Mouse (Mus musculus): ENCODE results near the gene Prkag2. TPM values are rescaled to one million over a fixed set of nuclear protein-coding genes. Genes with fewer than 3 reads are reported as not detected.

The Prkag2 gene
- polyA plus RNA-seq, 1 experiment: 103 TPM

DNA sequence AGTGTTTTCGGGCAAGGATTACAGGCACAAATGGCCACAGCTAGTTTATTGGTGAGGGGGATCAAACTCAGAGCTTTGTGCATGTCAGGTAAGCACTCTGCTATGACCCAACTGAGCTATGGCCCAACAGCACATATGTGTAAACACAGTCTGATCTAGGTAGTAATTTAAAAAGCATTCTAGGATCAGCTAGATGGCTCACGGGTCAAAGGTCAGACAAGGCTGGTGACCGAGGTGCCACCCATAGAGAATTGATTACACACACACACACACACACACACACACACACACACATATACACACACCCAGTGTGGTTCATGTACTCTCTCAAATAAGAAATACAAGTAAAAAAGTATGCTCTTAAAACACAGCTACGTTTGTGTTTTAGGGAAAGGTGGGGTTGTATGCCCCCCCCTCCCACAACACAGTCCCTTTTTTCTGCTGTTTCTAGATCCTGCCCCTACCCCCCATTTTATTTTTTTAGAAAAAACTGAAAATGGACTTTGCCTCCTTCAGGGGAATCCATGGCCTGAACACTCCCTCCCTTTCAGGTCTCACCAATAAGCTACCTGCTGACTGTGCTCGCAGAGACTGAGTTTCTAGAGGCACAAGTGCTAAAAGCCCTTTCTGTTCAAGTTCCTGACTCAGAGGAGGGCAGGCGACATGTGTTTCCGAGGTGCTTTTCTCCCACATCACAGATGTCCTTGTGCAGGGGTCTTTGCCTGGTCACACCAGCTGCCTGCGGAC, 169.4 kb downstream of the Prkag2 start:
- Histone ChIP-seq H3K4me1 (ENCODE audit: control insufficient read depth, insufficient read depth, low read length) (no peaks in the 10 kb centered on the region), H3K27ac (ENCODE audit: insufficient read depth, low read length) (no peak overlapping the region), H3K4me3 (ENCODE audit: insufficient read depth, low read length) (no peak overlapping the region)
- TF ChIP-seq POLR2A (IDR thresholded peaks at IDR 0.05; ENCODE audit: extremely low read depth, insufficient read depth, low read length) (no peak), CTCF (IDR thresholded peaks at IDR 0.05; ENCODE audit: extremely low read depth, insufficient read depth, low read length) (no peak)

DNA sequence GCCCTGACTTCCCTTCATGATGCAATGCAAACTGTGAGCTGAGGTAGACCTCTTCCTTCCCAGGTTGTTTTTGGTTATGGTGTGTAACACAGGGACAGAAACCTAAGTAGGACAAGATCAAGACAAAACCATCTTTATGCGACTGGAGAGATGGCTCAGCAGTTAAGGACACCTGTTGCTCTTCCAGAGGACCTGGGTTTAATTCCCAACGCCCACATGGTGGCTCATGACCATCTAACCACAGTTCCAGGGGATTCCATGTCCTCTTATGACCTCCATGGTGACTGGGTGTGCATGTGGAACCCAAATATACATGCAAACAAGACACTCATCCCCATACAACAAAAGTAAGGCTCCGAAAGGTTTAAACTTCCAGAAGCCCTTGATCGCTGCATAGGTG, 171.6 kb downstream of the Prkag2 start:
- Histone ChIP-seq H3K4me3 (ENCODE audit: insufficient read depth, low read length) (no peak overlapping the region), H3K4me1 (ENCODE audit: control insufficient read depth, insufficient read depth, low read length) (no peaks in the 10 kb centered on the region), H3K27ac (ENCODE audit: insufficient read depth, low read length) (no peak overlapping the region)
- TF ChIP-seq POLR2A (IDR thresholded peaks at IDR 0.05; ENCODE audit: extremely low read depth, insufficient read depth, low read length) (no peak), CTCF (IDR thresholded peaks at IDR 0.05; ENCODE audit: extremely low read depth, insufficient read depth, low read length) (no peak)

GRCm38 (mm10) chr5:24927706-24928105, 172.7 kb downstream of the Prkag2 start:
- H3K4me1 ChIP-seq (ENCODE audit: control insufficient read depth, insufficient read depth, low read length): no peaks in the 10 kb centered on the region
- H3K27ac ChIP-seq (ENCODE audit: insufficient read depth, low read length): no peak overlapping the region
- TF ChIP-seq CTCF (IDR thresholded peaks at IDR 0.05; ENCODE audit: extremely low read depth, insufficient read depth, low read length) (no peak), POLR2A (IDR thresholded peaks at IDR 0.05; ENCODE audit: extremely low read depth, insufficient read depth, low read length) (no peak)
- H3K4me3 ChIP-seq (ENCODE audit: insufficient read depth, low read length): no peak overlapping the region

DNA sequence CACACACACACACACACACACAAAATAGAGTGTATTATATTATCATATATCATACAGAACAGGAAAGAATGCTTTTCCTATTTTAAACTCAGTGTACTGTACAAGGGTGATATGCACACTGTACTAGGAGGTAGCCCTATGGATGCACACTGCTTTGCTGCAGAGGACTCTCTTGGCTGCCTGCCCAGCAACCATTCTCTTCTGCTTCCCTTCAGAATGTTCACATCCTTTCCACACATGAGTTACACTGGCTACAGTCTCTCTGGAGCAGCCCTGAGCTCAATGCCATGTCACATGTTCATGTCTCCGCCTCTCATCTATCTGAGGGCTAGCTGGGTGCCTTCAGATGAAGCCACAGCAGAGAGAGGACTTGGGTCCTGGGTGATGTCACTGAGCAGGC, 181.3 kb downstream of the Prkag2 start:
- TF ChIP-seq POLR2A (IDR thresholded peaks at IDR 0.05; ENCODE audit: extremely low read depth, insufficient read depth, low read length): no peak
- TF ChIP-seq CTCF (IDR thresholded peaks at IDR 0.05; ENCODE audit: extremely low read depth, insufficient read depth, low read length): no peak
- H3K4me1 ChIP-seq (ENCODE audit: control insufficient read depth, insufficient read depth, low read length): no peaks in the 10 kb centered on the region; the same call in 1 of the 2 replicates
- H3K27ac ChIP-seq (ENCODE audit: insufficient read depth, low read length): no peak overlapping the region
- H3K4me3 ChIP-seq (ENCODE audit: insufficient read depth, low read length): no peak overlapping the region

- Histone ChIP-seq H3K27ac (ENCODE audit: insufficient read depth, low read length) (no peak overlapping the region), H3K4me3 (ENCODE audit: insufficient read depth, low read length) (no peak overlapping the region), H3K4me1 (ENCODE audit: control insufficient read depth, insufficient read depth, low read length) (peaks cover 2% of the 10 kb centered on the region)
- TF ChIP-seq CTCF (IDR thresholded peaks at IDR 0.05; ENCODE audit: extremely low read depth, insufficient read depth, low read length) (no peak), POLR2A (IDR thresholded peaks at IDR 0.05; ENCODE audit: extremely low read depth, insufficient read depth, low read length) (no peak)
Measured at GRCm38 (mm10) chr5:24916511-24916910, 183.9 kb downstream of the Prkag2 start.

GRCm38 (mm10) chr5:24915119-24915518, 185.3 kb downstream of the Prkag2 start:
- no peak overlapping the region for H3K27ac ChIP-seq (ENCODE audit: insufficient read depth, low read length)
- peaks cover 2% of the 10 kb centered on the region for H3K4me1 ChIP-seq (ENCODE audit: control insufficient read depth, insufficient read depth, low read length)
- no peak overlapping the region for H3K4me3 ChIP-seq (ENCODE audit: insufficient read depth, low read length)
- TF ChIP-seq CTCF (IDR thresholded peaks at IDR 0.05; ENCODE audit: extremely low read depth, insufficient read depth, low read length) (no peak), POLR2A (IDR thresholded peaks at IDR 0.05; ENCODE audit: extremely low read depth, insufficient read depth, low read length) (no peak)

GRCm38 (mm10) chr5:24913656-24914055, 186.8 kb downstream of the Prkag2 start:
- TF ChIP-seq CTCF (IDR thresholded peaks at IDR 0.05; ENCODE audit: extremely low read depth, insufficient read depth, low read length): no peak
- TF ChIP-seq POLR2A (IDR thresholded peaks at IDR 0.05; ENCODE audit: extremely low read depth, insufficient read depth, low read length): no peak
- no peak overlapping the region for H3K27ac ChIP-seq (ENCODE audit: insufficient read depth, low read length)
- H3K4me1 ChIP-seq (ENCODE audit: control insufficient read depth, insufficient read depth, low read length): peaks cover 2% of the 10 kb centered on the region
- no peak overlapping the region for H3K4me3 ChIP-seq (ENCODE audit: insufficient read depth, low read length)

GRCm38 (mm10) chr5:24908820-24909716, 191.4 kb downstream of the Prkag2 start:
- Histone ChIP-seq H3K4me3 (ENCODE audit: insufficient read depth, low read length) (peak overlapping the region; percentile 75), H3K4me1 (ENCODE audit: control insufficient read depth, insufficient read depth, low read length) (peaks cover 6% of the 10 kb centered on the region), H3K27ac (ENCODE audit: insufficient read depth, low read length) (peak overlapping the region; percentile 20; the same call in 1 of the 2 replicates)
- peak; percentile 33 for TF ChIP-seq CTCF (IDR thresholded peaks at IDR 0.05; ENCODE audit: extremely low read depth, insufficient read depth, low read length)
- TF ChIP-seq POLR2A (IDR thresholded peaks at IDR 0.05; ENCODE audit: extremely low read depth, insufficient read depth, low read length): no peak

DNA sequence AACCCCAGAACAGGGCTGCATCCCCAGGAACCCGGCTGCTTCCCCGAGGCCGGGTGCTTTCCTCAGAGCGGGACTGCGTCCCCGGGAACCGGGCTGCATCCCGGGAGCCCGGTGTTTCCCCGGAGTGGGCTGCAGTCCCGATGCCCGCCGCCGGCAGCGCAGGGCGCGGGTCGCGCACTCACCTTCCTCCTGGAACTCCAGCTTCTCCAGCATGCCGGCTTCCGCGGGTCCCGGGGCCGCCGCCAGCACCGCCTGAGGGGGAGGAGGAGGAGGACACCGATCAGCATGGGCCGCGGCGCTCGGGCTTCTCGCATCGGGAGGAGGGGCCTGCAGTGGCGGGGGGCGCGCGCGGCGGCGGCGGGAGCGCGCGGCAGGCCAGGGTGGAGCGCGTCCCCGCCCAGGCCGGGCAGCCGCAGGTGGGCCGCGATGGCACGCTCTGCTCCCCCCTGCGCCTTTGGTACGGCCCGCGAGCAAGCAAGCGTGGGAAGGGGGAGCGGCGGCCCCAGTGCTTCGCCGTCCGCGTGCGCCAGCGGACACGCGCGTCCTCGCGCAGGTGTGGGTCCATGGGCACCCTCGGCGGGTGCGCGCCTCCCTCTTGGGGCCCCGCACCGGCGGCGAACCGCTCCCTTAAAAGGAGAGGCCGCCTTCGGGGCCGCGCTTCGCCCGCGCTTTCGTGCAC, 192.2 kb downstream of the Prkag2 start:
- Histone ChIP-seq H3K4me3 (ENCODE audit: insufficient read depth, low read length) (peak overlapping the region; percentile 75), H3K27ac (ENCODE audit: insufficient read depth, low read length) (peak overlapping the region; percentile 96), H3K4me1 (ENCODE audit: control insufficient read depth, insufficient read depth, low read length) (peaks cover 4% of the 10 kb centered on the region)
- TF ChIP-seq CTCF (IDR thresholded peaks at IDR 0.05; ENCODE audit: extremely low read depth, insufficient read depth, low read length): no peak
- 0 out of 2 replicates have a peak, but pooled peaks have one; percentile 4 for TF ChIP-seq POLR2A (IDR thresholded peaks at IDR 0.05; ENCODE audit: extremely low read depth, insufficient read depth, low read length)

Measured in cortical plate, adult 2 months (tissue).